Mouse (Mus musculus) MEL (cell line): ENCODE results near the gene Dll3. TPM values are rescaled to one million over a fixed set of nuclear protein-coding genes. Genes with fewer than 3 reads are reported as not detected.

Source experiments
- DNase-seq: peaks from one replicate; pipeline ENCODE4 v3.0.0; 2011; ENCODE audit warnings: low read depth, low spot score
- H3K27ac ChIP-seq: 2 replicates; pipeline ENCODE4 v1.5.1; 2012; ENCODE audit warnings: low read depth, mild to moderate bottlenecking, control low read depth, low read length, moderate library complexity; ENCODE audit not compliant: control insufficient read depth
- H3K27me3 ChIP-seq, 2 experiments: fragments of 150-350 bp in 1 of 2; sonication (generic) in 1 of 2; 2 replicates each; pipeline ENCODE4 v1.6.1; 2012; ENCODE audit warnings: low read length in 2 of 2, mild to moderate bottlenecking in 2 of 2, improper control_type of control experiment in 1 of 2, moderate library complexity in 1 of 2; ENCODE audit not compliant: insufficient read depth in 2 of 2, control insufficient read depth in 1 of 2
- H3K36me3 ChIP-seq, 2 experiments: 2 replicates each; pipeline ENCODE4 v1.6.1; 2012 to 2014; ENCODE audit warnings: low read length in 2 of 2, improper control_type of control experiment in 1 of 2, inconsistent platforms in 1 of 2, mild to moderate bottlenecking in 1 of 2; ENCODE audit not compliant: insufficient read depth in 2 of 2, control insufficient read depth in 1 of 2
- H3K4me1 ChIP-seq, 2 experiments: fragments of 150-350 bp in 1 of 2; sonication (generic) in 1 of 2; 2 replicates each; pipeline ENCODE4 v1.6.1; 2012; ENCODE audit warnings: low read length in 2 of 2, improper control_type of control experiment in 1 of 2, mild to moderate bottlenecking in 1 of 2; ENCODE audit not compliant: insufficient read depth in 2 of 2, control insufficient read depth in 1 of 2
- H3K4me3 ChIP-seq, 2 experiments: fragments of 150-350 bp in 1 of 2; sonication (generic) in 1 of 2; 2 replicates each; pipeline ENCODE4 v1.5.1; 2012; ENCODE audit warnings: low read depth in 2 of 2, low read length in 2 of 2, mild to moderate bottlenecking in 2 of 2, moderate library complexity in 2 of 2, control low read depth in 1 of 2, improper control_type of control experiment in 1 of 2; ENCODE audit not compliant: control insufficient read depth in 1 of 2, insufficient read depth in 1 of 2
- H3K79me2 ChIP-seq: 2 replicates; pipeline ENCODE4 v1.6.1; 2012; ENCODE audit warnings: mild to moderate bottlenecking, low read length, moderate library complexity; ENCODE audit not compliant: control insufficient read depth, poor library complexity, insufficient read depth
- H3K9ac ChIP-seq: 2 replicates; pipeline ENCODE4 v1.6.1; 2012; ENCODE audit warnings: low read depth, mild to moderate bottlenecking, control low read depth, low read length, moderate library complexity; ENCODE audit not compliant: control insufficient read depth, poor library complexity, severe bottlenecking
- H3K9me3 ChIP-seq: fragments of 150-350 bp; sonication (generic); replicated peaks from 2 replicates; pipeline ENCODE4 v1.6.1; 2012; ENCODE audit warnings: mild to moderate bottlenecking, low read length, improper control_type of control experiment, moderate library complexity; ENCODE audit not compliant: insufficient read depth
- BHLHE40 ChIP-seq: IDR thresholded peaks from 2 replicates; pipeline ENCODE4 v1.6.1; 2012; ENCODE audit warnings: low read depth, mild to moderate bottlenecking, inconsistent platforms, low read length, improper control_type of control experiment, borderline replicate concordance
- CHD1 ChIP-seq: IDR thresholded peaks from 2 replicates; pipeline ENCODE4 v1.6.1; 2012; ENCODE audit warnings: low read depth, mild to moderate bottlenecking, inconsistent platforms, low read length, improper control_type of control experiment
- CHD2 ChIP-seq: IDR thresholded peaks from 2 replicates; pipeline ENCODE4 v1.6.1; 2011; ENCODE audit warnings: low read length, improper control_type of control experiment
- CTCF ChIP-seq, 3 experiments: IDR thresholded peaks in 2 of 3; conservative IDR thresholded peaks in 1 of 3; 2 replicates each; pipeline ENCODE4 v1.5.1; 2011 to 2012; ENCODE audit warnings: low read length in 3 of 3, low read depth in 2 of 3, mild to moderate bottlenecking in 2 of 3, improper control_type of control experiment in 1 of 3, inconsistent platforms in 1 of 3, mixed read lengths in 1 of 3, moderate library complexity in 1 of 3; ENCODE audit not compliant: control insufficient read depth in 1 of 3, insufficient read depth in 1 of 3, poor library complexity in 1 of 3, severe bottlenecking in 1 of 3
- E2F4 ChIP-seq: IDR thresholded peaks from 2 replicates; pipeline ENCODE4 v1.6.1; 2011; ENCODE audit warnings: low read depth, low read length, improper control_type of control experiment, borderline replicate concordance
- ELF1 ChIP-seq: IDR thresholded peaks from 2 replicates; pipeline ENCODE4 v1.6.1; 2014; ENCODE audit warnings: low read depth, mild to moderate bottlenecking, inconsistent platforms, low read length, improper control_type of control experiment, moderate library complexity
- EP300 ChIP-seq, 2 experiments: IDR thresholded peaks; 2 replicates each; pipeline ENCODE4 v1.6.1; 2011; ENCODE audit warnings: improper control_type of control experiment in 2 of 2, low read length in 2 of 2, low read depth in 1 of 2, mild to moderate bottlenecking in 1 of 2
- HCFC1 ChIP-seq: IDR thresholded peaks from 2 replicates; pipeline ENCODE4 v1.6.1; 2012; ENCODE audit warnings: low read depth, mild to moderate bottlenecking, inconsistent platforms, low read length, improper control_type of control experiment, moderate library complexity
- JUND ChIP-seq: IDR thresholded peaks from 2 replicates; pipeline ENCODE4 v1.6.1; 2011; ENCODE audit warnings: low read depth, mild to moderate bottlenecking, improper control_type of control experiment, low read length
- KAT2A ChIP-seq: conservative IDR thresholded peaks from 2 replicates; pipeline ENCODE4 v1.6.1; 2012; ENCODE audit warnings: low read depth, low read length, improper control_type of control experiment, inconsistent platforms
- MAFK ChIP-seq: IDR thresholded peaks from 2 replicates; pipeline ENCODE4 v1.6.1; 2011; ENCODE audit warnings: low read depth, mild to moderate bottlenecking, low read length, improper control_type of control experiment, borderline replicate concordance
- MAZ ChIP-seq: IDR thresholded peaks from 2 replicates; pipeline ENCODE4 v1.6.1; 2012; ENCODE audit warnings: low read depth, mild to moderate bottlenecking, inconsistent platforms, low read length, improper control_type of control experiment
- MEF2A ChIP-seq: IDR thresholded peaks from 2 replicates; pipeline ENCODE4 v1.6.1; 2014; ENCODE audit warnings: low read depth, mild to moderate bottlenecking, inconsistent platforms, low read length, improper control_type of control experiment; ENCODE audit not compliant: poor library complexity, insufficient replicate concordance, severe bottlenecking; ENCODE audit errors: extremely low read depth
- MXI1 ChIP-seq: IDR thresholded peaks from 2 replicates; pipeline ENCODE4 v1.6.1; 2011; ENCODE audit warnings: mild to moderate bottlenecking, low read depth, low read length, improper control_type of control experiment
- NELFE ChIP-seq: IDR thresholded peaks from 2 replicates; pipeline ENCODE4 v1.6.1; 2011; ENCODE audit warnings: low read depth, low read length, improper control_type of control experiment
- POLR2A ChIP-seq, 2 experiments: IDR thresholded peaks; 2 replicates each; pipeline ENCODE4 v1.6.1; 2011 to 2012; ENCODE audit warnings: low read length in 2 of 2, mild to moderate bottlenecking in 2 of 2, control low read depth in 1 of 2, improper control_type of control experiment in 1 of 2, low read depth in 1 of 2, moderate library complexity in 1 of 2; ENCODE audit not compliant: control insufficient read depth in 1 of 2, insufficient read depth in 1 of 2, poor library complexity in 1 of 2
- POLR2AphosphoS2 ChIP-seq: IDR thresholded peaks from 2 replicates; pipeline ENCODE4 v1.6.1; 2011; ENCODE audit warnings: low read length, improper control_type of control experiment
- RAD21 ChIP-seq: IDR thresholded peaks from 2 replicates; pipeline ENCODE4 v1.6.1; 2011; ENCODE audit warnings: mild to moderate bottlenecking, low read depth, low read length, improper control_type of control experiment
- SIN3A ChIP-seq: IDR thresholded peaks from 2 replicates; pipeline ENCODE4 v1.6.1; 2012; ENCODE audit warnings: low read length, improper control_type of control experiment, inconsistent platforms
- SMC3 ChIP-seq: IDR thresholded peaks from 2 replicates; pipeline ENCODE4 v1.6.1; 2011; ENCODE audit warnings: low read depth, low read length, improper control_type of control experiment
- TAL1 ChIP-seq: IDR thresholded peaks from 2 replicates; pipeline ENCODE4 v1.6.1; 2012; ENCODE audit warnings: mild to moderate bottlenecking, inconsistent platforms, low read length, moderate library complexity, mixed read lengths
- TBP ChIP-seq: IDR thresholded peaks from 2 replicates; pipeline ENCODE4 v1.8.0; 2011; ENCODE audit warnings: low read depth, low read length, improper control_type of control experiment
- TCF12 ChIP-seq: IDR thresholded peaks from 2 replicates; pipeline ENCODE4 v1.6.1; 2014; ENCODE audit warnings: low read depth, mild to moderate bottlenecking, inconsistent platforms, low read length, improper control_type of control experiment, moderate library complexity
- UBTF ChIP-seq: IDR thresholded peaks from 2 replicates; pipeline ENCODE4 v1.6.1; 2012; ENCODE audit warnings: low read depth, mild to moderate bottlenecking, inconsistent platforms, low read length, improper control_type of control experiment, moderate library complexity, borderline replicate concordance; ENCODE audit not compliant: insufficient read depth
- USF1 ChIP-seq: IDR thresholded peaks from 2 replicates; pipeline ENCODE4 v1.6.1; 2014; ENCODE audit warnings: low read depth, mild to moderate bottlenecking, inconsistent platforms, low read length, improper control_type of control experiment, moderate library complexity
- ZC3H11A ChIP-seq: IDR thresholded peaks from 2 replicates; pipeline ENCODE4 v1.6.1; 2012; ENCODE audit warnings: low read depth, mild to moderate bottlenecking, inconsistent platforms, low read length, improper control_type of control experiment
- ZKSCAN1 ChIP-seq: IDR thresholded peaks from 2 replicates; pipeline ENCODE4 v1.6.1; 2012; ENCODE audit warnings: low read depth, mild to moderate bottlenecking, inconsistent platforms, low read length, improper control_type of control experiment, moderate library complexity
- ZMIZ1 ChIP-seq: IDR thresholded peaks from 2 replicates; pipeline ENCODE4 v1.6.1; 2012; ENCODE audit warnings: low read depth, mild to moderate bottlenecking, inconsistent platforms, low read length, improper control_type of control experiment, moderate library complexity
- ZNF384 ChIP-seq: IDR thresholded peaks from 2 replicates; pipeline ENCODE4 v1.6.1; 2012; ENCODE audit warnings: low read depth, mild to moderate bottlenecking, inconsistent platforms, low read length, improper control_type of control experiment
- polyA plus RNA-seq, 2 experiments: library from polyadenylated mRNA; stranded (reverse) in 1 of 2; unstranded in 1 of 2; fragments of >175 nt in 1 of 2; fragments of >200 nt in 1 of 2; gene quantifications; 2 replicates each; pipeline versions ENCODE4 v1.2.1 to v1.2.4; 2012; ENCODE audit warnings: low replicate concordance in 2 of 2, low read depth in 1 of 2; ENCODE audit not compliant: insufficient read length in 2 of 2, insufficient read depth in 1 of 2, missing spikeins in 1 of 2
- total RNA-seq: library from RNA; depleted of rRNA; stranded (reverse); fragments of 300-350 nt; gene quantifications from 2 replicates; pipeline ENCODE4 v1.2.3, GENCODE M21; 2012

The Dll3 gene
- total and polyA plus RNA-seq, 3 experiments: 0.15 to 0.57 TPM; not detected in 1

- H3K79me2 ChIP-seq: no peaks in the 10 kb centered on the region
- no peak overlapping the region for H3K27ac ChIP-seq
- no peaks in the 10 kb centered on the region for H3K36me3 ChIP-seq
- H3K4me3 ChIP-seq: no peak overlapping the region
- TF ChIP-seq KAT2A: no peak
- no peak for TF ChIP-seq TAL1
- TF ChIP-seq POLR2A (IDR thresholded peaks at IDR 0.05; ENCODE audit: control insufficient read depth in 1 of 2, insufficient read depth in 1 of 2, low read depth in 1 of 2, low read length in 2 of 2, poor library complexity in 1 of 2): no peak
- TF ChIP-seq E2F4: no peak
- TF ChIP-seq BHLHE40: no peak
- TF ChIP-seq CHD1: no peak
- no peak for TF ChIP-seq UBTF
- no peak for TF ChIP-seq CHD2
- 0 out of 2 replicates have a peak, but pooled peaks have one; percentile 14 for TF ChIP-seq SIN3A
- no peak for TF ChIP-seq EP300 (IDR thresholded peaks at IDR 0.05; ENCODE audit: low read depth in 1 of 2, low read length in 2 of 2)
- TF ChIP-seq HCFC1: no peak
- peak; percentile 96 for TF ChIP-seq RAD21
- no peak for TF ChIP-seq ZNF384
- TF ChIP-seq USF1: no peak
- no peak for TF ChIP-seq POLR2AphosphoS2
- TF ChIP-seq NELFE: no peak
- no peak for TF ChIP-seq MXI1
- TF ChIP-seq MAFK: no peak
- TF ChIP-seq JUND: no peak
- TF ChIP-seq ZMIZ1: no peak
- TF ChIP-seq TBP: no peak
- TF ChIP-seq MEF2A: no peak
- TF ChIP-seq SMC3: peak; percentile 83
- peak; percentile 53 to 92 (median 57) for TF ChIP-seq CTCF (IDR thresholded peaks at IDR 0.05 in 2 of 3, conservative IDR thresholded peaks at IDR 0.05 in 1 of 3; ENCODE audit: control insufficient read depth in 1 of 3, insufficient read depth in 1 of 3, low read depth in 2 of 3, low read length in 3 of 3, poor library complexity in 1 of 3, severe bottlenecking in 1 of 3)
- peak; percentile 84 for TF ChIP-seq ZC3H11A
- TF ChIP-seq ELF1: no peak
- no peak for TF ChIP-seq MAZ
- no peak for TF ChIP-seq ZKSCAN1
- TF ChIP-seq TCF12: no peak
- no peaks in the 10 kb centered on the region for H3K4me1 ChIP-seq
- no peak overlapping the region for H3K9ac ChIP-seq
- no peaks in the 10 kb centered on the region for H3K9me3 ChIP-seq
- DNase-seq: peak; percentile 77
- H3K27me3 ChIP-seq: no peaks in the 10 kb centered on the region
Measured at GRCm38 (mm10) chr7:28298837-28299625, 3.0 kb downstream of the Dll3 start.
